Mouse (Mus musculus): Measurements from ENCODE around the gene Usp43. TPM values are rescaled to one million over a fixed set of nuclear protein-coding genes. Genes with fewer than 3 reads are reported as not detected.

Usp43 gene
- polyA plus RNA-seq (2014; fragmentation: Nextera tagmentation; extraction: Ambion mirVana), result 0.24 TPM in 2 replicates

GRCm38 (mm10) chr11:67921827-67922754, at the start of gene Usp43:
Gene Usp43, minus strand, starts transcription at chr11:67922153.
- H3K36me3 ChIP-seq (ENCODE audit: control insufficient read depth, insufficient read depth, low read length), result no peaks in the 10 kb centered on the region
- WGBS (ENCODE audit: insufficient replicate concordance), result under 1% methylated on average over 77 of the region's 80 CpGs
- no peak within 1 kb of the TSS for H3K27ac ChIP-seq (ENCODE audit: low read depth, low read length)
- peaks cover 22% of the 10 kb centered on the region for H3K27me3 ChIP-seq (ENCODE audit: control insufficient read depth, insufficient read depth, low read length)
- peak within 1 kb of the TSS; percentile 81 for H3K4me3 ChIP-seq (ENCODE audit: low read depth, low read length)
- H3K9ac ChIP-seq (ENCODE audit: low read depth, low read length), result peak within 1 kb of the TSS; percentile 64
- no peaks in the 10 kb centered on the region for H3K9me3 ChIP-seq (replicated peaks; ENCODE audit: control insufficient read depth, low read length)
- peak within 1 kb of the TSS; percentile 100 for H3K4me2 ChIP-seq
- no peaks in the 10 kb centered on the region for H3K4me1 ChIP-seq (ENCODE audit: control insufficient read depth, insufficient read depth, low read length)
- peak; percentile 58; the same call in 1 of the 2 replicates for ATAC-seq (replicated peaks; ENCODE audit: insufficient number of reproducible peaks, low FRiP score, low TSS enrichment)

GRCm38 (mm10) chr11:67967831-67968230, 45.9 kb upstream of the Usp43 start:
- ATAC-seq (replicated peaks; ENCODE audit: insufficient number of reproducible peaks, low FRiP score, low TSS enrichment), result no peak

GRCm38 (mm10) chr11:67965905-67966878, 44.2 kb upstream of the Usp43 start, which contains the start of gene Stx8:
Gene Stx8, plus strand, starts transcription at chr11:67966193.
- peak; percentile 56; the same call in 1 of the 2 replicates for ATAC-seq (replicated peaks; ENCODE audit: insufficient number of reproducible peaks, low FRiP score, low TSS enrichment)
- Histone ChIP-seq H3K9me3 (replicated peaks; ENCODE audit: control insufficient read depth, low read length) (no peaks in the 10 kb centered on the region), H3K4me3 (ENCODE audit: low read depth, low read length) (peak within 1 kb of the TSS; percentile 94), H3K4me1 (ENCODE audit: control insufficient read depth, insufficient read depth, low read length) (peaks cover 7% of the 10 kb centered on the region; the same call in 1 of the 2 replicates), H3K4me2 (peak within 1 kb of the TSS; percentile 90), H3K27me3 (ENCODE audit: control insufficient read depth, insufficient read depth, low read length) (no peaks in the 10 kb centered on the region), H3K27ac (ENCODE audit: low read depth, low read length) (peak within 1 kb of the TSS; percentile 35; the same call in 1 of the 2 replicates), H3K36me3 (ENCODE audit: control insufficient read depth, insufficient read depth, low read length) (peaks cover 8% of the 10 kb centered on the region), H3K9ac (ENCODE audit: low read depth, low read length) (peak within 1 kb of the TSS; percentile 91)
- under 1% methylated on average over 28 of the region's 28 CpGs for WGBS (ENCODE audit: insufficient replicate concordance)

More at GRCm38 (mm10) chr11:67967831-67968230, 45.9 kb upstream of the Usp43 start:
- no peaks in the 10 kb centered on the region for H3K9me3 ChIP-seq (replicated peaks; ENCODE audit: control insufficient read depth, low read length)
- no peaks in the 10 kb centered on the region for H3K27me3 ChIP-seq (ENCODE audit: control insufficient read depth, insufficient read depth, low read length)
- no peak overlapping the region for H3K4me3 ChIP-seq (ENCODE audit: low read depth, low read length)
- H3K4me1 ChIP-seq (ENCODE audit: control insufficient read depth, insufficient read depth, low read length), result peaks cover 11% of the 10 kb centered on the region
- H3K9ac ChIP-seq (ENCODE audit: low read depth, low read length), result no peak overlapping the region
- H3K4me2 ChIP-seq, result no peak overlapping the region
- no peak overlapping the region for H3K27ac ChIP-seq (ENCODE audit: low read depth, low read length)
- 71% methylated on average over 11 of the region's 11 CpGs for WGBS (ENCODE audit: insufficient replicate concordance)
- H3K36me3 ChIP-seq (ENCODE audit: control insufficient read depth, insufficient read depth, low read length), result peaks cover 8% of the 10 kb centered on the region

GRCm38 (mm10) chr11:67965242-67965883, 43.4 kb upstream of the Usp43 start, which contains the start of gene Cfap52:
Gene Cfap52, minus strand, starts transcription at chr11:67965651.
- Histone ChIP-seq H3K27ac (ENCODE audit: low read depth, low read length) (peak within 1 kb of the TSS; percentile 35; the same call in 1 of the 2 replicates), H3K4me3 (ENCODE audit: low read depth, low read length) (peak within 1 kb of the TSS; percentile 94), H3K4me2 (peak within 1 kb of the TSS; percentile 90), H3K9ac (ENCODE audit: low read depth, low read length) (peak within 1 kb of the TSS; percentile 91), H3K36me3 (ENCODE audit: control insufficient read depth, insufficient read depth, low read length) (0 out of 2 replicates have a peak, but pooled peaks cover 2% of the 10 kb centered on the region), H3K27me3 (ENCODE audit: control insufficient read depth, insufficient read depth, low read length) (no peaks in the 10 kb centered on the region), H3K4me1 (ENCODE audit: control insufficient read depth, insufficient read depth, low read length) (peaks cover 7% of the 10 kb centered on the region; the same call in 1 of the 2 replicates), H3K9me3 (replicated peaks; ENCODE audit: control insufficient read depth, low read length) (no peaks in the 10 kb centered on the region)
- WGBS (ENCODE audit: insufficient replicate concordance), result 6% methylated on average over 15 of the region's 15 CpGs
- 0 out of 2 replicates have a peak, but pooled peaks have one; percentile 25 for ATAC-seq (replicated peaks; ENCODE audit: insufficient number of reproducible peaks, low FRiP score, low TSS enrichment)

GRCm38 (mm10) chr11:67964110-67964509, 42.2 kb upstream of the Usp43 start:
- 68% methylated on average over 6 of the region's 6 CpGs for WGBS (ENCODE audit: insufficient replicate concordance)
- Histone ChIP-seq H3K27me3 (ENCODE audit: control insufficient read depth, insufficient read depth, low read length) (no peaks in the 10 kb centered on the region), H3K9ac (ENCODE audit: low read depth, low read length) (no peak overlapping the region), H3K4me3 (ENCODE audit: low read depth, low read length) (no peak overlapping the region), H3K36me3 (ENCODE audit: control insufficient read depth, insufficient read depth, low read length) (no peaks in the 10 kb centered on the region), H3K9me3 (replicated peaks; ENCODE audit: control insufficient read depth, low read length) (no peaks in the 10 kb centered on the region), H3K27ac (ENCODE audit: low read depth, low read length) (no peak overlapping the region), H3K4me2 (no peak overlapping the region), H3K4me1 (ENCODE audit: control insufficient read depth, insufficient read depth, low read length) (peaks cover 7% of the 10 kb centered on the region; the same call in 1 of the 2 replicates)
- ATAC-seq (replicated peaks; ENCODE audit: insufficient number of reproducible peaks, low FRiP score, low TSS enrichment), result no peak

- Histone ChIP-seq H3K9ac (ENCODE audit: low read depth, low read length) (no peak overlapping the region), H3K27me3 (ENCODE audit: control insufficient read depth, insufficient read depth, low read length) (no peaks in the 10 kb centered on the region), H3K4me2 (no peak overlapping the region), H3K4me1 (ENCODE audit: control insufficient read depth, insufficient read depth, low read length) (no peaks in the 10 kb centered on the region), H3K4me3 (ENCODE audit: low read depth, low read length) (no peak overlapping the region), H3K36me3 (ENCODE audit: control insufficient read depth, insufficient read depth, low read length) (no peaks in the 10 kb centered on the region), H3K27ac (ENCODE audit: low read depth, low read length) (no peak overlapping the region), H3K9me3 (replicated peaks; ENCODE audit: control insufficient read depth, low read length) (no peaks in the 10 kb centered on the region)
- no peak for ATAC-seq (replicated peaks; ENCODE audit: insufficient number of reproducible peaks, low FRiP score, low TSS enrichment)
- WGBS (ENCODE audit: insufficient replicate concordance), result 83% methylated on average over 6 of the region's 6 CpGs
These were observed 32.5 kb upstream of the Usp43 start for GRCm38 (mm10) chr11:67954413-67954812.

GRCm38 (mm10) chr11:67953604-67954003, 31.7 kb upstream of the Usp43 start:
- H3K4me2 ChIP-seq, result no peak overlapping the region
- 71% methylated on average over 5 of the region's 5 CpGs for WGBS (ENCODE audit: insufficient replicate concordance)
- no peaks in the 10 kb centered on the region for H3K4me1 ChIP-seq (ENCODE audit: control insufficient read depth, insufficient read depth, low read length)
- H3K9me3 ChIP-seq (replicated peaks; ENCODE audit: control insufficient read depth, low read length), result no peaks in the 10 kb centered on the region
- H3K4me3 ChIP-seq (ENCODE audit: low read depth, low read length), result no peak overlapping the region
- H3K27ac ChIP-seq (ENCODE audit: low read depth, low read length), result no peak overlapping the region
- H3K9ac ChIP-seq (ENCODE audit: low read depth, low read length), result no peak overlapping the region
- H3K36me3 ChIP-seq (ENCODE audit: control insufficient read depth, insufficient read depth, low read length), result no peaks in the 10 kb centered on the region
- H3K27me3 ChIP-seq (ENCODE audit: control insufficient read depth, insufficient read depth, low read length), result no peaks in the 10 kb centered on the region
- no peak for ATAC-seq (replicated peaks; ENCODE audit: insufficient number of reproducible peaks, low FRiP score, low TSS enrichment)
